Mouse (Mus musculus) lung, postnatal 14 days (tissue): ENCODE data around the gene Snx22.
A peak's percentile ranks its signal among the peaks of the same experiment; 100 is the strongest.

ENCODE experiments used
- DNase-seq: peaks from one replicate; pipeline ENCODE4 v3.0.0; 2021

Gene Snx22

DNA sequence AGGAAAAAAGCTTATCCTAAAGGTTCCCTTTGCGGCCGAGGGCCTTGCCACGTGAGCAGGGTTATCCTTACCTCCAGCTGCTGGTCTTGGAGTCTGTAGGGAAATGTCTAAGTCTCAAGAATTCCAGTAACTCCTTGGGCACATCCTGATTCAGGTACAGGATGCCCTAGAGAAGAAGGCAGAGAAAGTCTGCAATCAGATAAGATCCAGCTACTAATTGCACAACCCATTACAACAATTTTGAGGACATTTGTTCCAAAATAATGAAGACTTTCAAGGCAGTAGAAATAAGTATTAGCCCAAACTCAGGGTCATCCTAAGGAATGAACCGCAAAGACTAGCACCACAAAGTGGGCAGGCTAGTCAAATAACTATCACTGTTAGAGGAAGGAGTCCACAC lies 1.5 kb downstream of the Snx22 start:
- DNase-seq = no peak

- peak; percentile 55 for DNase-seq
These were observed 2.0 kb downstream of the Snx22 start for GRCm38 (mm10) chr9:66067542-66067941.

GRCm38 (mm10) chr9:66066791-66067190 lies 2.7 kb downstream of the Snx22 start:
- no peak for DNase-seq

- no peak for DNase-seq
These were observed 5.2 kb downstream of the Snx22 start for GRCm38 (mm10) chr9:66064316-66064715.

DNA sequence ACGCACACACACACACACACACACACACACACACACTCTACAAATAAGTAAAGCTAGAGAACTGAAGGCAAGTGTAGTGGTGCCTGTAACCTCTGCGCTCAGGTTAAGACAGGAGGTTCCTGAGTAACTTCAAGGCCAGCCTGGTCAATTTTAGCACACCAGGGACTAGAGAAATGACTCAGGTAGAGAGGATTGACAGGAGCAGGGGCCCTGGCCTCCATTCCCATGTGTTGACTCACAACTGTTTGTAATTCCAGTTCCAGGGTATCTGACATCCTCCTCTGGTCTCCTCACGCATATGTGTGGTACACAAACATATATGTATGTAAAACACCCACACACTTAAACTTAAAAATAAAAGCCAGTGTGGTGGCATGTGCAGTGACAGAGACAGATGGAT lies 6.1 kb downstream of the Snx22 start:
- DNase-seq = no peak

GRCm38 (mm10) chr9:66061656-66062055 lies 7.9 kb downstream of the Snx22 start:
- DNase-seq = no peak

DNA sequence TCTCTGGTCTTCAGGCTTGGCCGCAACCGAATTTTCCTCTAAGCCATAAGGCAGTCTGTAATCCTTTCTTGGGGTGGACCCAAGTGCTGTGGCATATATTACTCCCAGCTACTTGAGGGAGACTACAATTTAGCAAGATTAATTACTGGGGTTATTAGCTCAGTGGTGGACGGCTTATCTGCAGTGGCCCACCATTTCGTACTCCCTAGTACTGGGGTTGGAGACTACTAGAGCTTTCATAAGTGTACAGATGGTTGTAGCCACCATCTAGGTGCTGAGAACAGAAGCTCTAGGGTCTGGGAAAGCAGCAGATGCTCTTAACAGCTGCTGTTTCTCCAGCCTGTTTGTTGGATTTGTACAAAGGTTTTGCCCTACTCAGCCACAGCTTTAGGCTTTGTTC lies 8.5 kb downstream of the Snx22 start:
- no peak for DNase-seq

- DNase-seq = no peak
These were observed 9.2 kb downstream of the Snx22 start for GRCm38 (mm10) chr9:66060308-66060647.

DNA sequence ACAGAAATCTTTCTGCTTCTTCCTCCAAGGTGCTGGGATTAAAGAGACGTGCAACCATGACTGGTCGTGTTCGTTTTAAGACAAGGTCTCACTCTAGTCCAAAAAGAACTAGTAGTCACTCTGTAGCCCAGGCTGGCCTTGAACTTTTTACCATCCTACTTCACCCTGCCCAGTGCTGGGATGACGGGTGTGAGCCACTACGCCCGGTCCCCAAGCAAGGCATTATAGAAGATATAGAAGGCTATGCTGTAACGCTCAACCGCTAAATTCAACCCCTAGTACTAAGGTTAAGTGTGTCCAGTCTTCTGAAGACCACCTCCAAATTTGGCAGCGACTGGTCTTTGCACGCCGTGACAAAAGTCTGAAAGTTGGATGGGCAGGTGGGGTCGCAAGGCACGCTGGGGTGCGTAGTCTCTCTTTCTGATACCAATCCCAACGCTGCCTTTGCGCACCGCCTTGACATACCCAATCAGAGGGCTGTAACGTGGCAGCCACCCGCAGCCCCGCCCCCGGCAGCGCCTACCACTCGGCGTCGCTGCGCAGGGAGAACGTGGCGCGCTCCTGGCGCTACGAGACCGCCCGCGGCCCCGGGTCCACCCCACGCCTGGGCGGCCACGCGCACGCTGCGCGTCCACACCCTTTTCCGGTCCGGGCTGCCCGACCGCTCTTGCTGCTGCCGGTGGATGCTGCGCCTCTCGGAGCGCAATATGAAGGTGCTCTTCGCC lies 9.8 kb downstream of the Snx22 start, which contains the start of gene Ppib:
Gene Ppib, plus strand, starts transcription at position 640 of the 725 bp plus-strand sequence.
- DNase-seq = peak; percentile 97

DNA sequence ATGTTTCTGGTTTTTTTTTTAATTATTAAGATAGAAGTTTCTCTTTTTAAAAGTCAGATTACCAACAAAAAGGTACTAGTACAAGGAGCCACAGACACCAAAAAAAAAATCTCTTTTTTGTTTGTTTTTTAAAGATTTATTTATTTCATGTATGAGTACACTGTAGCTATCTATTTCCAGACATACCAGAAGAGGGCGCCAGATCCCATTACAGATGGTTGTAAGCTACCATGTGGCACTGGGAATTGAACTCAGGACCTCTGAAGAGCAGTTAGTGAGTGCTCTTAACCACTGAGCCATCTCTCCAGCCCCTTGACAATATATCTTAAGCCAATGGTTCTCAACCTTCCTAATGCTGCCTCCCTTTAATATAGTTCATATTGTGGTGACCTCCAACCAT lies 15.9 kb downstream of the Snx22 start:
- no peak for DNase-seq

DNA sequence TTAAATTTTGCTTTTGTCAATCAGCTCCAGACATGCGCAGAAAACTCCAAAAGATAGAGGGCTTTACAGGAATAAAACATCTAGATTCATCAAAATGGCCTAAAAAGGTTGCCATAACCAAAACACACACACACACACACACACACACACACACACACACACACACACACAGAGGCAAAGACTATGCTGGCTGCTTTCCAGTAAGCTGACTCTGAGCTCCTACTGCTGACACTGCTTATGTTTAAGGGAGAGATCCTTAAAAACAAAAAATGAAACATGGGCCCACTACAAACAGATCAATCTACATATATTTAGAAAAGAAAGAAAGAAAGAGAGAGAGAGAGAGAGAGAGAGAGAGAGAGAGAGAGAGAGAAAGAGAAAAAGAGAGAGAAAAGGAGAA lies 16.8 kb downstream of the Snx22 start:
- DNase-seq = no peak

GRCm38 (mm10) chr9:66051493-66051892 lies 18.0 kb downstream of the Snx22 start:
- DNase-seq = no peak

DNA sequence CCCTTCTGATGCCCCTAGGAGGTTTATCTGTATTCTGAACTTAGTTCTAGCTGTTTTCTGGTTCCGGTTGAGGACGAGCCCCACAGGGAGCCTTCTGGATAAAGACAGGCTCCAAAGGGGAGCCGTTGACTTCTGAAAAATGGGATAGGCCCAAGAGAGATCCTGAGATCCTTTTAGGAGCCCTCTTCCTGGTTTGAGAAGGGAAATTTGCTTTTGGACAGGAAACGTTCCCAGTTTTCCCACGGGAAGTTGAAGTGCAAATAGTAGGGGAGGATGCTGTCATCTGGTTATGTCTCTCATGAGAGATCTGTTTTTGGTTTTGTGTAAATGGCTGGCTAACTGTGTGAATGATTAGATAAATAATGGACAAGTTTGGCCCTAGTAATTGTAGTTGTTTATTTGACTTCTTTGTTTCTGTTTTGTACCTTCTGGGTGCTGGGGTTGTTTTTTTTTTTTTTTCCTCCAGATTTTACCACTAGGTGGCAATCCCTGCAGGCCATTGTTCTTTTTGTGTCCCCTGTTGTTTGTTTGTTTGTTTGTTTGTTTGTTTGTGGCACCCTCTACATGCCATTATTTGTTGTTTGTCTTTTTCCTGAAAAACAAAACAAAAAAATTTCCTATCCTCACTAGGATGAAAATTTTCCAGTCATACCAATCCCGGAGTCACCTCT lies 19.5 kb downstream of the Snx22 start:
- no peak for DNase-seq

DNA sequence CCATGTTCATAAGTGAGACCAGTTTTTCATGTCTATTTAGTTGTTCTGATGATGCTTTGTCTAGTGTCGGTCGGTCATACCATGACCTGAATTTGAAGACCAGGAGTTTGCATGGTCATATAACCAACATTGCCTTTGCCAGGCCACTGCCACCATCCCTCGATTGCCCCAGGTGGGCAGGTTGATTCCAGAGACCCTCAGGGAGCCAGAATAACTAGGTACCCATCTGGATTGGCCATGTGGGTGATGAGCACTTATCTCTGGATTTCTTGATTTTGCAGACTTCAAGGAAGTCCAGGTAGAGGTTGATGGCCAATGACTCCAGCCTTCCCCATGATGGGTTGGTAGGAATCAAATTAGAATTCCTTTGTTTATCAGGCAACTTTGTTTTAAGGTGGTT lies 26.3 kb downstream of the Snx22 start:
- DNase-seq = no peak

DNA sequence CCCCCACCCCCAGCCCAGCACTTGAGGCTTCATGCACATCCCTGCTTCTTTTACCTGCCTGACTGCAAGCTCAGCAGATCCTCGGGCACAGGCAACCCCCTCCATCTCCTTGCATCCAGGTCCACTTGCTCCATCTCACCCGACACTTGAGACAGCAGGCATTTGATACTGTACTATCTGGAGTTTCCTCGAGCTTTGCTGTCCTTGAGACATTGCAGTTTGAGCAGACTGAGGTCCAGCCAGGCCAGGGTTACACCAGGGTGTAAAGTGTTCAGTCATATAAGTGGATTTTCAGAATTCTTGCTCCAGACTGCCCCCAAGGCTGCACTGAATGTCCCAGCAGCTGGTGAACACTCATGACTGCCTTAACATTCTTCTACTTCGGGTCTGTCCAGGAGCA lies 27.2 kb downstream of the Snx22 start:
- DNase-seq = no peak

- DNase-seq = no peak
These were observed 28.7 kb downstream of the Snx22 start for GRCm38 (mm10) chr9:66040801-66041200.

GRCm38 (mm10) chr9:66039290-66039689 lies 30.2 kb downstream of the Snx22 start:
- DNase-seq = no peak

DNA sequence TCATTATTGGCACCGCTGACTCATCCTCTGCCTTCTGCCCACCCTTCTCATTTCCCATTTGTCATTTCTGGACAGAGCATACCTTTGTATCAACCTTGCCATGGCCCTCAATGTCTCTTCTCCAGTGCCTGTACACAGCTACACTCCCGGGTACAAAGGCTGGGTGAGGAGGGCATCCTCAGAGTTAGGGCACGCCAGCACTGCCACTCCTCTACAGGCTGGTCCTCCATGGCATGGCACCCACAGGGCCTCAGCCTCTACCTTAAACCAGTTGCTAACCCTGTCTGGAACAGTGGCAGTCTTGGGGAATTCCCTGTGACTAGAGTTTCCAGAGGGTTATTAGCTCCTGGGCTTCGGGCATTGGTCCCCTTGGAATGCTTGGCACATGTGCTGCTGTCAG lies 30.9 kb downstream of the Snx22 start:
- DNase-seq = no peak

- DNase-seq = no peak
These were observed 31.4 kb downstream of the Snx22 start for GRCm38 (mm10) chr9:66038082-66038481.

DNA sequence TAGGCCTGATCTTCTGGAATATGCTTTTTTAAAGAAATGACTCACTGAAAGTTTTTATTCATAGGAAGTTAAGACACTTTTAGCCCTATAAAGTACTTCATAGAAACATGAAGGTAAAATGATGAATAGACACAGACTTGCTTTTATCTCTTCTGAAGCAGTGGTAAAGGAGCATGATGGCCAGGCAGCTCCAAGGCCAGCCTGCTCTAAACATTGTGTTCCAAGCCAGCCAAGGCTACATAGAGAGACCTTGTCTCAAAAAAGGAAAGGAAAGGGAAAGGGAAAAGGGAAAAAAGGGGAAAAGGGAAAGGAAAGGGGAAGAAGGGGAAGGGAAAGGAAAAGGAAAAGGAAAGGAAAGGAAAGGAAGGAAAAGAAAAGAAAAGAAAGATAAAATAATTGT lies 48.9 kb downstream of the Snx22 start:
- DNase-seq = no peak
